Mouse (Mus musculus) thymus, adult 2 months (tissue): ENCODE measurements around the gene Tubb2b.

ENCODE experiments used
- CTCF ChIP-seq: fragments of 200-500 bp; IDR thresholded peaks from 2 replicates; pipeline ENCODE4 v1.5.1; 2012; ENCODE audit warnings: mild to moderate bottlenecking, control low read depth, low read length, moderate library complexity, borderline replicate concordance; ENCODE audit not compliant: control insufficient read depth, poor library complexity, insufficient read depth; ENCODE audit errors: extremely low read depth
- POLR2A ChIP-seq: fragments of 200-500 bp; IDR thresholded peaks from 2 replicates; pipeline ENCODE4 v1.6.1; 2012; ENCODE audit warnings: mild to moderate bottlenecking, low read length, control low read depth, moderate library complexity; ENCODE audit not compliant: control insufficient read depth, poor library complexity, insufficient read depth; ENCODE audit errors: extremely low read depth

DNA sequence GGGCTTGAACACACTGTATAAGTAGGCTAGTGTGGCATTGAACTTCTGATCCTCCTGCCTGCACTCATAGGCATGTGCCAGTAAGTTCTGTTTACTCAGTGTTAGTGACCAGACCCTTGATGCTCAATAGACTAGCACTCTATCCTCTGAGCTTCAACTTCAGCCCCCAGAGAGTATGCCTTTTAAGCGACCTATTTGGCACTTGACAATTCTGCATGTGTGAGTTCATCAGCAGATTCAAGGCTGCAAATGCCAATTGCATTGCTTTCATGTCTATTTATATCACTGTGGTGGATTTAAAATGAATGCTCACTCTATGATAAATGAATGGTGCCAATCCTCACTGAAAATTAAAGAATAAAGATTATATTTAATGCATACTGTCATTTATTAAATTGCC is 24.9 kb downstream of the Tubb2b start:
- no peak for TF ChIP-seq CTCF
- TF ChIP-seq POLR2A = no peak
